Mouse (Mus musculus) splenic B cell, adult 2 months (primary cell): ENCODE results near the gene Prdx5.

ENCODE experiments used
- DNase-seq: peaks from one replicate; pipeline ENCODE4 v3.0.0-alpha.2; 2011; ENCODE audit warnings: low read depth, low spot score
- H3K27me3 ChIP-seq: 2 replicates; pipeline ENCODE4 v1.6.1; 2012; ENCODE audit warnings: mild to moderate bottlenecking, low read length, moderate library complexity, mixed read lengths; ENCODE audit not compliant: control insufficient read depth, poor library complexity, insufficient read depth, severe bottlenecking
- H3K36me3 ChIP-seq: 2 replicates; pipeline ENCODE4 v1.6.1; 2012; ENCODE audit warnings: mild to moderate bottlenecking, low read length, moderate library complexity, mixed read lengths; ENCODE audit not compliant: control insufficient read depth, poor library complexity, insufficient read depth, severe bottlenecking

Prdx5 gene

GRCm38 (mm10) chr19:6857391-6858005 lies 52.4 kb downstream of the Prdx5 start:
- peak; percentile 56 for DNase-seq
- H3K27me3 ChIP-seq: no peaks in the 10 kb centered on the region
- 0 out of 2 replicates have a peak, but pooled peaks cover 2% of the 10 kb centered on the region for H3K36me3 ChIP-seq

- no peaks in the 10 kb centered on the region for H3K27me3 ChIP-seq
- H3K36me3 ChIP-seq: 0 out of 2 replicates have a peak, but pooled peaks cover 2% of the 10 kb centered on the region
- no peak for DNase-seq
Measured at GRCm38 (mm10) chr19:6857003-6857360, 52.9 kb downstream of the Prdx5 start.
